Mouse (Mus musculus): ENCODE measurements at regions not wholly inside any gene's neighbourhood (a gene's known extent, or its start where the extent isn't known, plus 50 kb on each side); places are given as distances from the start of the nearest gene placed in this dataset.

GRCm38 (mm10) chr6:133976854-133977253 lies 58.6 kb upstream of the Etv6 start:
- no peak overlapping the region for H3K4me2 ChIP-seq
- no peak overlapping the region for H3K9ac ChIP-seq (replicated peaks)
- no peaks in the 10 kb centered on the region for H3K4me1 ChIP-seq (replicated peaks)
- H3K4me3 ChIP-seq (replicated peaks) = no peak overlapping the region
- no peaks in the 10 kb centered on the region for H3K27me3 ChIP-seq
- ATAC-seq (ENCODE audit: insufficient number of reproducible peaks, insufficient read depth, low FRiP score, low TSS enrichment, low read depth) = no peak
- H3K9me3 ChIP-seq = no peaks in the 10 kb centered on the region
- no peak overlapping the region for H3K27ac ChIP-seq
- H3K36me3 ChIP-seq = no peaks in the 10 kb centered on the region
- 63% methylated on average over 6 of the region's 6 CpGs for whole genome bisulfite sequencing

GRCm38 (mm10) chr6:133983804-133984514 lies 51.5 kb upstream of the Etv6 start:
- Histone ChIP-seq H3K36me3 (no peaks in the 10 kb centered on the region), H3K4me3 (replicated peaks) (no peak overlapping the region), H3K27ac (no peak overlapping the region), H3K9ac (replicated peaks) (no peak overlapping the region), H3K4me1 (replicated peaks) (no peaks in the 10 kb centered on the region; the same call in 1 of the 2 replicates), H3K9me3 (no peaks in the 10 kb centered on the region), H3K4me2 (no peak overlapping the region), H3K27me3 (no peaks in the 10 kb centered on the region)
- ATAC-seq (ENCODE audit: insufficient number of reproducible peaks, insufficient read depth, low FRiP score, low TSS enrichment, low read depth) = no peak
- WGBS = 74% methylated on average over 10 of the region's 10 CpGs

- Histone ChIP-seq H3K4me2 (peak overlapping the region; percentile 20; the same call in 1 of the 2 replicates), H3K27ac (0 out of 2 replicates have a peak overlapping the region, but pooled peaks have one; percentile 3), H3K36me3 (no peaks in the 10 kb centered on the region)
Observed at GRCm38 (mm10) chr6:133984666-133985355, 50.7 kb upstream of the Etv6 start.

More at GRCm38 (mm10) chr6:133984666-133985355, 50.7 kb upstream of the Etv6 start:
- WGBS = 31% methylated on average over 16 of the region's 16 CpGs
- Histone ChIP-seq H3K4me3 (replicated peaks) (no peak overlapping the region), H3K27me3 (no peaks in the 10 kb centered on the region), H3K9ac (replicated peaks) (no peak overlapping the region), H3K9me3 (no peaks in the 10 kb centered on the region), H3K4me1 (replicated peaks) (no peaks in the 10 kb centered on the region; the same call in 1 of the 2 replicates)
- ATAC-seq (ENCODE audit: insufficient number of reproducible peaks, insufficient read depth, low FRiP score, low TSS enrichment, low read depth) = no peak
